Mouse (Mus musculus): ENCODE results near the gene Pik3cd. TPM values are rescaled to one million over a fixed set of nuclear protein-coding genes. Genes with fewer than 3 reads are reported as not detected.

Pik3cd gene
- 100 to 1,000 TPM; 164 to 208 TPM for total RNA-seq (2023)

DNA sequence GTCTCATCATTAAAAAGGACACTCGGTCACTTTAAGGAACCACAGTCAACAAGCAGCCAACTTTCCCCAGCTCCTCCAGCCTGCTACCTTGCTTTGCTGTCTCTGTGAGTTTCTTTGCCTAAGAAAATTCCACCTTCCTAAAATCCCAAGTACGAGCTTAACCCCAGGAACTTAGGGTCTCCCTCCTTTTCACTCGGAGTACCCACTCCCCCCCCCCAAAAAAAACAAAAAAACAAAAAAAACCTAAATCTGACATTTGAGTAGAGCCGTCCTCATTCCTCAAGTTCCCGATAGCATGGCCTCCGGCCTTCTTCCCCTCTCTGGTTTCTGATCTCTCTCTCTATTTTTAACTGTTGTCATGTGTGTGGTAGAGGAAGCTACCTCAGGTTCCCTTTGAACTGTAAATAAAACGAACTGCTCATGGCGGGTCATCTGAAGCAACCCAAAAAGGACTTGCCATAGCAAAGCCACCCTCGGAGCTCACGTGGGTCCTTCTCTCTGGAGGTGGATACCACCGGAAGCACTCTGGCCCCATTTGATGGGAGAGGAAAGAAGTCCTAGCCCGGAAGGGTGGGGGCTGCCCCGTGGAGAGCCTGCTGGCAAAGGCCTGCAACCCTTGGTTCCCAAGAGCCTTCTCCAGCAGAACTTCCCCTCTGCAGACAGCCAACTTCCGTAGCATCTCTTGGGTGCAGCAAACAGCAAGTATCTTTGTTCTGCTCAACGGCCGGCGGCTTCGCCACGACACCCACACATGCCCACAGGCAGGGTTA lies at the start of gene Pik3cd:
Gene Pik3cd (minus strand): TSS at position 362 of the 770 bp plus-strand sequence.

DNA sequence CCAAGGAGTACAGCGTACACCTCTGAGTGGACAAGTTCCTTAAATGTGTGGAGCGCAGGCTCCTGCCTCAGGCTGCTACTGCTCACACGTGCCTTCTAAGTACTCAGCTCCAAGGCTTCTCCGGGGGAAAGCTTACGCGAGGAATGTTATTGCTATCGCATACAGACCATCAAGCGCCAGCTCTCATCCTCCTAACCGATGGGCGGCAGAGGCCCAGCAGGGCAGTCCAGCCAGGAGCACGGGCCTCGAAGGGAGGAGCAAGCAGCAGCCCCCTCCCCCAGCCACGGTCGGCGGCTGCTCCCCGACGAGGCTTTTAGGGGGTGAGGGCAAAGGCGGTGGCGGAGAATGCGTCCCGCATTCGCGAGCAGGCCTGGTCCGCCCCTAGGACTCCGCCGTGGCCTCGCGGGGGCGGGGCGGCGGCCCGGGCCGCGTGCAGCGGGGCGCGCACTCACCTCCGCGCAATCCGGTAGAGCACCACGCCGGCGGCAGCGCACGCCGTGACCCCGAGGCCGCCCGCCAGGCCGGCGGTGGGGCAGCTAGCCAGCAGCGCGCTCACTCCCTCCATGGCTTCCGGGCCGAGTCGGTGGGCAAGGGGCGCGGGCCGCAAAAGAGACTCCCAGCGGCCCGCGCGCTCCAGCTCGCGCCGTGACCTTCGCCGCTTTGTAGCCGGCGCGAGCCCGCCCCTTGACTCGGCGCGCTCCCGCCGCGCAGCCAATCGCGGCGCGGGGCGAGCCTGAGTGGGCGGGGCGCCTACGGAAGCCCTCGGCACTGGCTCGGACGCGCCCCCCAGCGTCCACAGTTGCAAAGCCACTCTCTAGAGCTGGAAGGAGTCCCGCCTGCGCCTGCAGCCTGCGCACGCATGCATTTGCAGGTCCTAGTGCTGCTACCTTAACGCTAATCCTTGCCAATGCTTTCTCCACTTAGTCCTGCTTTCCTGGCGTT lies 35.3 kb upstream of the Pik3cd start, which contains the start of gene Tmem201:
Gene Tmem201 (minus strand): TSS at position 662 of the 942 bp plus-strand sequence.

Other genes with a start within 250 kb of the Pik3cd start
- not detected for gene Rbp7, start 247.6 kb downstream of the Pik3cd start, total RNA-seq (2023)
- not detected for gene Tmem274, start 225.2 kb downstream of the Pik3cd start, total RNA-seq (2023)
- gene Nmnat1, start 217.4 kb downstream of the Pik3cd start, total RNA-seq (2023) = 1 to 10 TPM; 1.8 to 2.8 TPM
- 10 to 100 TPM; 12.4 to 23.4 TPM for gene Lzic, start 217.3 kb downstream of the Pik3cd start, total RNA-seq (2023)
- gene Ctnnbip1, start 184.3 kb downstream of the Pik3cd start, total RNA-seq (2023) = 10 to 100 TPM in 1 of 2 experiments, 1 to 10 TPM in 1; 9.0 to 13.2 TPM
- 1 to 10 TPM; 1.3 to 1.5 TPM for gene Clstn1, start 116.1 kb downstream of the Pik3cd start, total RNA-seq (2023)
- gene Tmem201, start 35.5 kb upstream of the Pik3cd start, total RNA-seq (2023) = 1 to 10 TPM; 3.5 to 3.7 TPM
- 1 to 10 TPM; 4.7 to 5.0 TPM for gene Slc25a33, start 71.7 kb upstream of the Pik3cd start, total RNA-seq (2023)

All from neutrophil, adult 83 days (primary cell).